Mouse (Mus musculus) lung, embryonic 15.5 days (tissue): ENCODE results near the gene Lpgat1. TPM values are rescaled to one million over a fixed set of nuclear protein-coding genes. Genes with fewer than 3 reads are reported as not detected.

Experiments used
- ATAC-seq: fragments of 200-750 bp; cut with Nextera tagmentation; 2 replicates; pipeline ENCODE4 v1.8.0; 2017; ENCODE audit warnings: moderate number of reproducible peaks, borderline replicate concordance; ENCODE audit not compliant: low FRiP score, low TSS enrichment; ENCODE audit errors: extremely low read depth
- H3K27ac ChIP-seq: fragments of 300-500 bp; sonication (generic); 2 replicates; pipeline ENCODE4 v1.5.1; 2015; ENCODE audit warnings: moderate library complexity, mild to moderate bottlenecking, inconsistent platforms
- H3K27me3 ChIP-seq: fragments of 300-500 bp; sonication (generic); 2 replicates; pipeline ENCODE4 v1.6.1; 2015; ENCODE audit warnings: inconsistent platforms
- H3K36me3 ChIP-seq: fragments of 300-500 bp; sonication (generic); 2 replicates; pipeline ENCODE4 v1.6.1; 2015; ENCODE audit warnings: inconsistent platforms
- H3K4me1 ChIP-seq: fragments of 300-500 bp; sonication (generic); 2 replicates; pipeline ENCODE4 v1.6.1; 2015; ENCODE audit warnings: inconsistent platforms
- H3K4me2 ChIP-seq: fragments of 300-500 bp; sonication (generic); 2 replicates; pipeline ENCODE4 v1.6.1; 2015; ENCODE audit warnings: inconsistent platforms, mild to moderate bottlenecking, moderate library complexity
- H3K4me3 ChIP-seq: fragments of 300-500 bp; sonication (generic); 2 replicates; pipeline ENCODE4 v1.5.1; 2015; ENCODE audit warnings: mild to moderate bottlenecking, inconsistent platforms
- H3K9ac ChIP-seq: fragments of 300-500 bp; sonication (generic); 2 replicates; pipeline ENCODE4 v1.6.1; 2015; ENCODE audit warnings: inconsistent platforms
- H3K9me3 ChIP-seq: fragments of 300-500 bp; sonication (generic); 2 replicates; pipeline ENCODE4 v1.6.1; 2016; ENCODE audit warnings: inconsistent platforms
- WGBS: fragments of 180-500 bp; shearing (Covaris S2); methylation state at CpG from one replicate; pipeline ENCODE4 v1.1.7; 2015; 5-methylcytosine and 5-hydroxymethylcytosine counted together
- polyA plus RNA-seq: library from polyadenylated mRNA; unstranded; fragments of >200 nt; fragmentation: Nextera tagmentation; extraction: Ambion mirVana; gene quantifications from 2 replicates; pipeline ENCODE4 v1.2.1, GENCODE M21; 2015

Gene Lpgat1
- polyA plus RNA-seq, 1 experiment from 2014 or later = 25.1 TPM

DNA sequence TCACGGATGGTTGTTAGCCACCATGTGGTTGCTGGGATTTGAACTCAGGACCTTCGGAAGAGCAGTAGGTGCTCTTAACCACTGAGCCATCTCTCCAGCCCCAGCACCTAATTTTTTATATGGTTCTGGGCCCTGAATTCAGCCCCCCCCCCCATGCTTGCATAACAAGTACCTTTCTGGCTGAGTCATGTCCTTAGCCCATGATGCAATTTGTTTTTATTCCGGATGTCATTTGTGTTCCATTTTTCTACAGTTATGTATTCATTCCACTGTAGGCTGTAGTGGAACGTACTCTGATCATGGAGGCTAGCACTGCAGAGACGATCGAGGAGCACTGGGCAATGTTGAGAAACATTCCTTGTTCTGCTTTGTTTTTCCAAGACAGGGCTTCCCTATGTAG is 115.8 kb downstream of the Lpgat1 start:
- no peak for ATAC-seq
- H3K27me3 ChIP-seq = no peaks in the 10 kb centered on the region
- no peaks in the 10 kb centered on the region for H3K9me3 ChIP-seq
- no peak overlapping the region for H3K4me2 ChIP-seq
- WGBS = 91% methylated on average over 6 of the region's 6 CpGs
- no peaks in the 10 kb centered on the region for H3K4me1 ChIP-seq
- H3K9ac ChIP-seq = no peak overlapping the region
- H3K36me3 ChIP-seq = peaks cover 34% of the 10 kb centered on the region
- no peak overlapping the region for H3K4me3 ChIP-seq
- no peak overlapping the region for H3K27ac ChIP-seq

Other genes with a start within 250 kb of the Lpgat1 start
- 57.8 and 59.6 TPM in 2 replicates for gene Dtl, start 142.3 kb upstream of the Lpgat1 start, polyA plus RNA-seq
- 56.3 TPM in 2 replicates for gene Ints7, start 142.2 kb upstream of the Lpgat1 start, polyA plus RNA-seq
- 49.6 and 53.9 TPM in 2 replicates for gene Nek2, start 103.6 kb downstream of the Lpgat1 start, polyA plus RNA-seq
- gene Slc30a1, start 188.9 kb downstream of the Lpgat1 start, polyA plus RNA-seq = 3.1 and 3.2 TPM in 2 replicates